Mouse (Mus musculus): ENCODE data around the gene Klhl11. TPM values are rescaled to one million over a fixed set of nuclear protein-coding genes. Genes with fewer than 3 reads are reported as not detected.

The Klhl11 gene
- 23.5 TPM for polyA plus RNA-seq (2015; fragmentation: Illumina TruSeq; extraction: RNeasy Lipid Tissue Mini Kit (QIAGEN cat#74804); ENCODE audit: low read depth, low replicate concordance)

DNA sequence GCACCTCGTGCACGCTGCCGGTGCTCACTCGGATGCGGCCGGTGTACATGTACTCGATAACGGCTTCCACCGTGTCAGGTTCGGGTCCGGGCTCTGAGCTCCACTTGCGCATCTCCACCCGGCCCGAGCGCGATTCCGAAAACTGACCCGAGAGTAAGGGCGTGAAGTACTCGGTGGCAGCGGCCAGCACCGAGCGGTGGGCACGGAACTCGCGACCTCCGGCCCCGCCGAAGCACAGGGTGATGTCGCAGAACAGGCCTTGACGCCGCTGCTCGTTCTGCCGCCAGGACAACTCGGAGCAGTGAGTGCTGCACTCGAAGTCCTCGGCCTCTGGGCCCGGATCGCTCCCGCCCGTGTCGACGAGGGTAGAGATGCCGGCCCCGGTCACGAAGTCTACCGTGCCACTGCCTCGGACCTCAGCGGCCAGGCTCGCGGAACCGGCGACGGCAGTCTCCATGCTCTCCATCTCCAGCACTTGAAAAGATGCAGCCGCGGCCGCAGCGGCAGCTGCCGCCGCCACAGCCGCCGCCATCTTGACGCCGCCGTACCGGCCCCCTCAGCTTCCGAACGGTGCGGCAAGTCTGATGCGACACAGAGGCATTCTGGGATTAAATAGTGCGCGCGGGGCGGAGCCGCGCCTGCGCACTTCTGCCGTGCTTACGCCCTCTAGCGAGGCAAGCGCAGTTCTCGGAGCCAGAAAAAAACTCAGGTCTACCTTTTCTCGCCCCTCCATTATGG, at the start of gene Klhl11:
Klhl11 (minus strand) TSS at position 545 of the 738 bp plus-strand sequence.

DNA sequence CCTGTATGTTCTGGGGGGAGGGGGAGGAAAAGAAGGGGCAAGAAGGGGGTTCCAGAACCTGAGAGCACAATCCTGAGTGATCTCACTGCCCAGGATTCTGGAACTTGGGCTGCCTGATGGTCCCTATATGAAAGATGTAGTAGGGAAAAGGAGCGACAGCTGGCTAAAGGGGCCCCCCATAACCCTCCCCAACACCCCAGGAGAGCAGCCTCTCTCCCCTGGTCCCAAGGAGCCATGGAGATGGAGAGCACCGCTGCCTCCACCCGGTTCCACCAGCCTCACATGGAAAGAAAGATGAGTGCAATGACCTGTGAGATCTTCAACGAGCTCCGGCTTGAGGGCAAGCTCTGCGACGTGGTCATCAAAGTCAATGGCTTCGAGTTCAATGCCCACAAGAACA, 30.7 kb downstream of the Klhl11 start, which contains the start of the genes Nt5c3b and Klhl10:
Nt5c3b (minus strand) TSS at position 12 of the 400 bp plus-strand sequence.
Klhl10 (plus strand) TSS at position 121 of the 400 bp plus-strand sequence.

DNA sequence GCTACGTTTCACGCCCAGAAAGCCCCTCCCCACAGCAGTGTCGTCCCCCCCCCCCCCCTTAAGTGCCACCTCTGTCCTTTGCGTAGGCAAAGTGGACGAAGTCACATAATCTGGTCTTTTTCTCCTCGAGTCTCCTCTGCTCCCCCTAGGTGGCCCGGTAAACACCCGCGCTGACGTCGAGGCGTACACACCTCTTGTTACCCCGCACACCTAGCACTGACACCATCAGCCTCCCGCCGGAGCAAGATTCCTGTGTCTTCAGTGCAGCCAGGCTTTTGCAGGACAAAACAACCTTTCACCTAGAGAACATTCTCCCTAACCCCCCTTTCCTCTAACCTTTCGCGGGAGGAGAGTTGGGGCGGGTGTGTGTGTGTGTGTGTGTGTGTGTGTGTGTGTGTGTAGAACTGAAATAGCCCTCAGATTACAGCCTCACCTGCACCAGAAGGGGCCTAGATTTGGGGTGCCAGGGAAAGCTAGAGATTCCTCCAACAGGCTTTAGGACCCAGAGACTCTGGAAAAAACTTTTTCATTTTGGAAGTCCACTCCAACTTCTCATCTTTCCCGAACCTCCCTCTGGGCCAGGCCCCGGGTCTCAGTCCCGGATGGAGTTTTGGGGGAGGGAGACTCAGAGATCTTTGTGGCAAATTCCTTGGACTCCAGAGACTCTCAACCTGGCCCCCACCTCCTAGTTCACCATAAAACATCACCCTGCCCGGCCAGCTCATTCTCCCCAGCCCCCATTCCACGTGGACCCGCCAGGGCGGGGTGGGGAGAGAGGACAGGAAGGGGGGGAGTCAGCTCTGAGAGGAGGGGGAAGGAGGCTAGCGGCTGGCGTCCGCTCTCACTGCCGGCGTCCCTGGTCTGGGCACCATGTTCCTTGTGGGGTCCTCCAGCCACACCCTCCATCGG, 57.4 kb downstream of the Klhl11 start, which contains the start of gene Fkbp10:
Fkbp10 (plus strand) TSS at position 784 of the 909 bp plus-strand sequence.

DNA sequence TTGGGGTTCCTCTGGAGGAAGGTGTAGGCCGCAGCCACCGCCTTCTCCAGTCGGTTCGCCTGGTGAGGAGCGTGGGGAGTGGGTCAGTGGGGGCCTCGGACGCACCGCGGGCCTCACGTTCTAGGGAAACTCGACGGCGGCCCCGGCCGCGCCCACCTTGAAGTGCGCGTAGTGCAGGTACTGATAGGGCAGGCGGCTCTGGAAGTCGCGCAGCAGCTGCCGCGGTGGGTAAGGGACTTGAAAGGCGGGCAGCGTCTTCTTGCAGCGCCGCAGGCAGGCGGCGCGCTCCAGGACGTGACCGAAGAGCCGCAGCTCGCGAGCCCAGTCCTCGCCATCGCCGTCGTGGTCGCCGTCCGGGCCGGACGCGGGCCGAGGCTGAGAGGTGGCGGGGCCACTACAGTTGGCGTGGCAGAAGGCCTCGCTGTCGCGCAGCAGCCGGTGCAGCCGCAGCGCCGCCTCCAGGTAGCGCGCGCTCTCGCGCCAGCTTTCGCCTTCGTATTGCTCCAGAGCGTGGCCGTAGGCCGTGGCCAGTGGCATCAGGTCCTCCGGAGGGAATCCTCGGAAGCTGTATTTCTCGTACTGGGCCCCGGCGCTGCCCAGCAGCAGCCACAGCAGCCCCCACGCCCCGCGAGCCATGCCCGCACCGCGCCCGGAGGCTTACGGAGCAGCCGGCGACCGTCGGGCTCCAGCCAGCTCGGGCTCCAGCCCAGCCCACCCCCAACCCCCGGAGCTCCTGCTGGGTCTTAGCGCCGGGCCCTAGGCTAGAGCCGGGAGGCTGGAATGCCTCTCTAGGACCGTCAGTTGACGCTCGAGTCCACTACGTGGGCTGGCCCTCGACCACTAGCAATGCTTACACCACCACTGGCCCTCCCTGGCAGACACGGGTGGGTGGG, 58.3 kb downstream of the Klhl11 start, which contains the start of gene P3h4:
P3h4 (minus strand) TSS at position 816 of the 893 bp plus-strand sequence.

Other genes starting within 250 kb of the Klhl11 start
- gene Krt16, start 223.8 kb downstream of the Klhl11 start, polyA plus RNA-seq (2015; fragmentation: Illumina TruSeq; extraction: RNeasy Lipid Tissue Mini Kit (QIAGEN cat#74804); ENCODE audit: low read depth, low replicate concordance): not detected
- gene Krt17, start 211.7 kb downstream of the Klhl11 start, polyA plus RNA-seq (2015; fragmentation: Illumina TruSeq; extraction: RNeasy Lipid Tissue Mini Kit (QIAGEN cat#74804); ENCODE audit: low read depth, low replicate concordance): not detected
- gene Krt42, start 202.9 kb downstream of the Klhl11 start, polyA plus RNA-seq (2015; fragmentation: Illumina TruSeq; extraction: RNeasy Lipid Tissue Mini Kit (QIAGEN cat#74804); ENCODE audit: low read depth, low replicate concordance): not detected
- 796 TPM for gene Eif1, start 152.9 kb downstream of the Klhl11 start, polyA plus RNA-seq (2015; fragmentation: Illumina TruSeq; extraction: RNeasy Lipid Tissue Mini Kit (QIAGEN cat#74804); ENCODE audit: low read depth, low replicate concordance)
- not detected for gene Gast, start 138.3 kb downstream of the Klhl11 start, polyA plus RNA-seq (2015; fragmentation: Illumina TruSeq; extraction: RNeasy Lipid Tissue Mini Kit (QIAGEN cat#74804); ENCODE audit: low read depth, low replicate concordance)
- gene Hap1, start 116.6 kb downstream of the Klhl11 start, polyA plus RNA-seq (2015; fragmentation: Illumina TruSeq; extraction: RNeasy Lipid Tissue Mini Kit (QIAGEN cat#74804); ENCODE audit: low read depth, low replicate concordance): 104 TPM
- gene Jup, start 75.0 kb downstream of the Klhl11 start, polyA plus RNA-seq (2015; fragmentation: Illumina TruSeq; extraction: RNeasy Lipid Tissue Mini Kit (QIAGEN cat#74804); ENCODE audit: low read depth, low replicate concordance): 33.4 TPM
- gene P3h4, start 57.9 kb downstream of the Klhl11 start, polyA plus RNA-seq (2015; fragmentation: Illumina TruSeq; extraction: RNeasy Lipid Tissue Mini Kit (QIAGEN cat#74804); ENCODE audit: low read depth, low replicate concordance): 19.1 TPM
- gene Fkbp10, start 57.0 kb downstream of the Klhl11 start, polyA plus RNA-seq (2015; fragmentation: Illumina TruSeq; extraction: RNeasy Lipid Tissue Mini Kit (QIAGEN cat#74804); ENCODE audit: low read depth, low replicate concordance): 5.4 TPM
- 82.3 TPM for gene Nt5c3b, start 30.9 kb downstream of the Klhl11 start, polyA plus RNA-seq (2015; fragmentation: Illumina TruSeq; extraction: RNeasy Lipid Tissue Mini Kit (QIAGEN cat#74804); ENCODE audit: low read depth, low replicate concordance)
- 0.43 TPM for gene Klhl10, start 30.8 kb downstream of the Klhl11 start, polyA plus RNA-seq (2015; fragmentation: Illumina TruSeq; extraction: RNeasy Lipid Tissue Mini Kit (QIAGEN cat#74804); ENCODE audit: low read depth, low replicate concordance)
- 113 TPM for gene Acly, start 55.3 kb upstream of the Klhl11 start, polyA plus RNA-seq (2015; fragmentation: Illumina TruSeq; extraction: RNeasy Lipid Tissue Mini Kit (QIAGEN cat#74804); ENCODE audit: low read depth, low replicate concordance)
- 1.7 TPM for gene Ttc25, start 72.9 kb upstream of the Klhl11 start, polyA plus RNA-seq (2015; fragmentation: Illumina TruSeq; extraction: RNeasy Lipid Tissue Mini Kit (QIAGEN cat#74804); ENCODE audit: low read depth, low replicate concordance)
- gene Cnp, start 102.2 kb upstream of the Klhl11 start, polyA plus RNA-seq (2015; fragmentation: Illumina TruSeq; extraction: RNeasy Lipid Tissue Mini Kit (QIAGEN cat#74804); ENCODE audit: low read depth, low replicate concordance): 371 TPM
- 12.7 TPM for gene Nkiras2, start 146.5 kb upstream of the Klhl11 start, polyA plus RNA-seq (2015; fragmentation: Illumina TruSeq; extraction: RNeasy Lipid Tissue Mini Kit (QIAGEN cat#74804); ENCODE audit: low read depth, low replicate concordance)
- gene Dnajc7, start 147.4 kb upstream of the Klhl11 start, polyA plus RNA-seq (2015; fragmentation: Illumina TruSeq; extraction: RNeasy Lipid Tissue Mini Kit (QIAGEN cat#74804); ENCODE audit: low read depth, low replicate concordance): 208 TPM
- 0.42 TPM for gene Zfp385c, start 219.7 kb upstream of the Klhl11 start, polyA plus RNA-seq (2015; fragmentation: Illumina TruSeq; extraction: RNeasy Lipid Tissue Mini Kit (QIAGEN cat#74804); ENCODE audit: low read depth, low replicate concordance)
- 2.4 TPM for gene Dhx58, start 231.5 kb upstream of the Klhl11 start, polyA plus RNA-seq (2015; fragmentation: Illumina TruSeq; extraction: RNeasy Lipid Tissue Mini Kit (QIAGEN cat#74804); ENCODE audit: low read depth, low replicate concordance)
- gene Kat2a, start 239.7 kb upstream of the Klhl11 start, polyA plus RNA-seq (2015; fragmentation: Illumina TruSeq; extraction: RNeasy Lipid Tissue Mini Kit (QIAGEN cat#74804); ENCODE audit: low read depth, low replicate concordance): 53.7 TPM
- not detected for gene Hspb9, start 241.1 kb upstream of the Klhl11 start, polyA plus RNA-seq (2015; fragmentation: Illumina TruSeq; extraction: RNeasy Lipid Tissue Mini Kit (QIAGEN cat#74804); ENCODE audit: low read depth, low replicate concordance)

Measured in brain, adult 10 weeks (tissue).